Mouse (Mus musculus) urinary bladder, postnatal 25 days (tissue): Measurements from ENCODE around the gene Osbpl9.

Experiments used
- DNase-seq: peaks from one replicate; pipeline ENCODE4 v3.0.0; 2022; ENCODE audit warnings: low spot score

Gene Osbpl9

DNA sequence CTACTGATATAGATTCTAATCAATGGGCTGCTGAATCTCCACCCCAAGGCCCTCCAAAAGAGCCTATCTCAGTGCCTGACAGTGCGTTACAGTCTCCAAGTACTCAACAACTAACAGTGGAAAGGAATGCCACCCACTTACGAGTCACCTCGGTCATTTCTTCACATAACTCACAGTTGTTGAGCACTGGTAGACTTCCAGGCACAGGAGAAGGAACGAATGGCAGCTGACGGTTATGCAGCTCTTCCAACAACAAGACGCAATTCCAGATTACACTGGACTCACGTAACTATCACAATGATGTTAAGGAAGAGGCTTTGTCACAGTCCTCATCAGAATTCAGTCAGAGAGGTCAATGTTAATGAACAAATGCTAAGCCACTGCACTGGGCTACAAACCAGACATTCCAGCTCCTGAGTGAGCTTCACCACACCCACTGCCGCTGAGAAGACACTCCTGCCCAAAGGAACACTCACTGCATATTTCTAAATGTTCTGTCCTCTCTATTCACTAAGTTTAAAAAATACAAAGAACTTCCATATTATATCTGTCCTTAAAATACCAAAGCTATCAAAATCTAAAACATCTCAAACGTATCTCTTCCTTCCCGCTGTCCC lies 70.7 kb downstream of the Osbpl9 start:
- no peak for DNase-seq

DNA sequence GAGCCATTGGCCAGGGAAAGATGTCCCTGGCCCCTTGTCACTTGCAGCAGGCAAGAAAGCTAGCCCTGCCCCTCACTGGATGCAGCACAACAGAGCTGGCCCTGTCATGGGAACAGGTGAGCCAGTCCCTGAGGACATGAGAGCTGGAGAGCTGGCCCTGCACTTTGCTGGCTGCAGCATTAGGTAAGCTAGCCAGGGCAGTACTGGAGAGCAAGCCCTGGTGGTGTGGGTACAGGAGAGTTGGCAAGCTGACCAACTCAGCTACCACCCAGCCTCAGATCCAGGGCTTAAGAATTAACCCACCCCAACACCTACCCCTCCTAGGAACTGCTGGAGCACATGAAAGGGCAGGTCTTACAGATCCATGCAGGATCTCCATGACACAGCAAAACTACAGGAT lies 73.1 kb downstream of the Osbpl9 start:
- DNase-seq, result no peak

DNA sequence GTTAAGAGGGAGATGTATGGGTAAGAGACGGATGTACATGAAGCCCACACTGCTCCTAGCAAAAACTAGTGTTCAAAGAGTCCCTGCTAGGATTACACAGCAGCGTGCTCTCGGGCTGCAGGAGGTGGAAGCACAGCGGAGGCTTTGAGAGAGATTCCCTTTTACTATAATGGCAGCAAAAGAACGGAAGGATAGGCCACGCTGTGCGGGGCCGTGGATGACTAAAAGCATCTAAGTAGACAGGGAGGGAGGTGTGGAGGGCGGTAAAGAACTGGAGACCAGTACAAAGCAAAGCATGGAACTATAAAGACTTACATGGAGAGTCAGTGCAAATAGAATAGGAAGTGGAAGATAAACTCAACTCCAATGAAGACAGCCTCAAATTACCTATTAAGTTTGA lies 74.1 kb downstream of the Osbpl9 start:
- DNase-seq, result no peak

DNA sequence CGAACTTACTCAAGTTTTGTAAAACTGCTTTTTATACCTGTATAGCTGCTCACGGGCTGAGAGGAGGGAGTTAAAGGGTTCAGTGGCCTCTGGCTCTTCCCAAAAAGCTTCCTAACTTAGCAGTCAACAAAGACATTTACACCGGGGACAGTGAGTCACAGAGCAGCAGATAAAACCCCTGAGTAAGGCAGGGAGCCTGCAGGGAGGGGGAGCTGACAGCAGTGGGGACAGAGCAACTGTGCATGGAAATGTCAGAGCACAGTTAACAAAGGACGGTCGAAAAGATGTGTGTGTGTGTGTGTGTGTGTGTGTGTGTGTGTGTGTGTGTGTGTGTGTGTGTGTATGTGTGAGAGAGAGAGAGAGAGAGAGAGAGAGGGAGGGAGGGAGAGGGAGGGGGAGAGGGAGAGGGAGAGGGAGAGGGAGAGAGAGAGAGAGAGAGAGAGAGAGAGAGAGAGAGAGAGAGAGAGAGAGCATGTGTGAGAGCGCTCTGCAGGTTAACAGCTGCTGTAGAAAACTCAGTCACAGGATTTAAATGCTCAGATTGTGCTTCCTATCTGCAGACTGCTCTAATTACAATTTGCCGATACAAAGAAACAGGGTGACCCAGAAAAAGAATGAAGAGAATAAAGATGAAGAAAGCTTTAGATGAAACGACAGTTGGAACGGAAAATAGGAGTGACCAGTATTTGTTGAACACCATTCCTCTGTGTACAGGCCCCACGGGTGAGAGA lies 75.1 kb downstream of the Osbpl9 start:
- no peak for DNase-seq

DNA sequence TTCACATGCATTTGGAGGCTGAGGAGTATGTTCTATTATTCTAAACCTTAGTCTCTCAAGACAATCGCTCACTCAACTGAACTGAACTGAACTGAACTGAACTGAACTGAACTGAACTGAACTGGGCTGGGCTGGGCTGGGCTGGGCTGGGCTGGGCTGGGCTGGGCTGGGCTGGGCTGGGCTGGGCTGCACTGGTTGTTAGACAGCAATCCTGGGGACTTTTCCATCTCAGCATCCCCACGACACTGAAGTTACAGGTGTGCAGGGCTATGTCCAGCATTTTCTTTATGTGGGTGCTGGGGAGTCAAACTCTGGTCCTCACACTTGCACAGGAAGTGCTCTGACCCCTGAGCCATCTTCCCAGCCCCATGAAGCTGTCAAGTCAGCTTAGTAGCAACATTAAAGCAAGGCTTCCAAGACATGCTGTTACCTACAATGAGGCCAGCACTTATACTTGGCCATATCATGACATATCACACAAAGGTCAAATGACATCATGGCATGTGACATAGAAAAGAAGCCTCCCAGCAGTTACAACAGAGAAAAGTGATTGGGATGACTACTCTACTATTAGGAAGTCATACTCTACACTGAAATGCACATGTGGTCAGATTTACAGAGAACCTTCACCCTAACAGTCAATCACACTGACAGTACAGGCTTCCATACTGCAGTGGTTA lies 76.2 kb downstream of the Osbpl9 start:
- DNase-seq, result no peak

GRCm38 (mm10) chr4:109122830-109123555 lies 79.1 kb downstream of the Osbpl9 start:
- no peak for DNase-seq

DNA sequence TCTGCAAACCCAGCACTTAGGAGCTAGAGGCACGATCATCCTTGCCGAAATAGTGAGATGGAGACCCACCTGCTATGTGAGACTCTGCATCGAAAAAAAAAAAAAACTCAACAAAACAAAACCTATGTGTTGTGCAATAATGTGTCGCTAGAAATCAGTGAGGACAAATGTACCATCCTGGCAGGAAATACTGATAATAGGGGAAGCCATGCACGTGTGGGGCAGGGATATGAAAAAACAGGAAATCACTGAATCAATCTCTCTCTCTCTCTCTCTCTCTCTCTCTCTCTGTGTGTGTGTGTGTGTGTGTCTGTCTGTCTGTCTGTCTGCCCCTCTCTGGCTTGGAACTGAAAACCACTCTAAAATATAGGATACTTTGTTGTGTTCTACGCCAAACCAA lies 81.3 kb downstream of the Osbpl9 start:
- DNase-seq, result no peak

GRCm38 (mm10) chr4:109119641-109120125 lies 82.4 kb downstream of the Osbpl9 start:
- DNase-seq, result no peak

GRCm38 (mm10) chr4:109118327-109118659 lies 83.8 kb downstream of the Osbpl9 start:
- DNase-seq, result no peak

- DNase-seq, result peak; percentile 83
Measured at GRCm38 (mm10) chr4:109117596-109118326, 84.3 kb downstream of the Osbpl9 start.

DNA sequence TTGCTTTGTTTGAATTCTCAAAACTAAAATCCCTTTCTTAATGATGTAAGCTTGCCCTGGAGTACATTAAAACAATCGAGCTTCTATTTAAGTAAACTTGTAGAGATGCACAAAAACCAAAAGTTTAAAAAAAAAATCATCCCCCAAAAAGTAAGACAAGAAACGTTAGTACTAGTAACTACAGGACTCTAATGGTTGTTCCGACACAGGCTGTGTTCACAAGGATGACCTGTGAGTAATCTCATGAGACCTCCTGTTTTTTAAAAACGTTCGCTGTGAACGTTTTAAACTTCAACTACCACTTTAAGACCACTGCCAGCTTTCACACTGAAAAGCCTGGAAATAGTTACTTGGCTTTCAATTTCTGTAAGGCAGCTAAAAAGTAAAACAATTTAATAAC lies 85.1 kb downstream of the Osbpl9 start:
- DNase-seq, result no peak

GRCm38 (mm10) chr4:109116494-109116893 lies 85.6 kb downstream of the Osbpl9 start:
- peak; percentile 27 for DNase-seq

GRCm38 (mm10) chr4:109115742-109116141 lies 86.3 kb downstream of the Osbpl9 start:
- DNase-seq, result no peak

- no peak for DNase-seq
Measured at GRCm38 (mm10) chr4:109114308-109114707, 87.8 kb downstream of the Osbpl9 start.

DNA sequence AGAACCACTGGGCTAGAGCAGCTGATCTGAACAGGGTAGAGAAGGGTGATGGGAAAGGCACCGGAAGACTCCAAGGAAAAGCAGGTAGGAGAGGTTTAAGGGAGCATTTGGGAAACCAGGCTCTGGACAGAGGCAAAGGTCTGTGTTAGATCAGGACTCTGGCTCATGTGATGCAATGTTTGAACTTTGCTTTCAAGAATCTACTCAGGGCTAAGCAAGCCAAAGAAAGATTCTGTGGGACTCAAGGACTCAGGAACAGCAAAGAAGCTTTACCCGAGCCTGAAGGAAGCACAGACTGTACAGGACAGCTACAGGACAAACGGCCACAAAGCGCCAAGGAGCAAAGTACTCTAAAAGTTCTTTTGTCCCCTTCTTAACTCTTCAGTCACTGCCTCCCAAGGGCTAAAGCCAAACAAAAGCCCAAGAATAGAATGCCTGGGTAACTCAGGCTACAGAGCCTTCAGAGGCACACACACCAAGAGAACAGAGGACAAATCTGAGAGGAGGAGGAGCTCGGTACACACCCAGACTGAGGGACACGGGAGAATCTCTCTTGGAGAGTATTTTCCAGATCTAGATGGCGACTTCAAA lies 89.1 kb downstream of the Osbpl9 start:
- no peak for DNase-seq

- DNase-seq, result no peak
Measured at GRCm38 (mm10) chr4:109110978-109111377, 91.1 kb downstream of the Osbpl9 start.

- DNase-seq, result no peak
Measured at GRCm38 (mm10) chr4:109109686-109110085, 92.4 kb downstream of the Osbpl9 start.

DNA sequence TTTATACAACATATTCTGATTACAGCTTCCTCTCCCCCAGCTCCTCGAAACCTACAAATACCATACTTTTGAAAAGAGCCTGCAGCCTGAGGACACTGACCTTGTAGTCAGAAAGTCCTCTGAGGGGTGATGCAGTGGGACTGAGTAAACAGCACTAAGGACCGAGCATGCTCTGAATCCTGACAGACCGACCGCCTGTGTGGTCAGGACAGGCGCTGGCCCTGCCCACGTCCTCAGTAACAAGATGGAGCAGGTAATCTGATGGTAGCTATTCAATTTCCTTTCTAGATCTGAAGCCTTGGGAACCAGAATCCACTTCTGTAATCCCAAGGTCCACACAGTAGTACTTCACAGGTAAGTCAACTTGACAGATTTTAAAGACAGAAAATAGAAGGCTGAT lies 93.1 kb downstream of the Osbpl9 start:
- no peak for DNase-seq

DNA sequence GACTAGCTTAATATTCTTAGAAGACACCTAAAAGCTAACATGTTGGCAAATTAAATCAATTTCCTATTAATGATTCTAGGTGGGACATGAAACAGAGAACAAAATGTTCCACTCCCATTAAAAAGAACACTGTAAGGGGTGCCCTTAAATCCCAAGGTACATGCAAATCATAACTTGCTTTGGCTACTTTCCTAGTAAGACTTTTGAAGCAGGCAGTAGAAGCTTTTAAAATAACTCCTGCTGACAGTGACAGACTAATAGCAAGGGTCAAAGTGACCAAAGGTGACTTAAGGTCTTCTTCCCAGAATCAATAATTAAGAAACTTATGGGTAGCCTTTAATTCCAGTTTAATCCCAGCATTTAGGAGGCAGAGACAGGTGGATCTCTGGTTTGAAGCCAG lies 95.5 kb downstream of the Osbpl9 start:
- DNase-seq, result no peak

GRCm38 (mm10) chr4:109106034-109106433 lies 96.0 kb downstream of the Osbpl9 start:
- no peak for DNase-seq

GRCm38 (mm10) chr4:109105254-109105653 lies 96.8 kb downstream of the Osbpl9 start:
- no peak for DNase-seq
